Mouse (Mus musculus) CD4-positive, CD25-positive, alpha-beta regulatory T cell, adult 9 weeks (primary cell): Measurements from ENCODE around the gene Hist2h2ac. TPM values are rescaled to one million over a fixed set of nuclear protein-coding genes. Genes with fewer than 3 reads are reported as not detected.

Experiments
- polyA plus RNA-seq: library from polyadenylated mRNA; unstranded; fragments of 100-300 nt; shearing (Covaris generic); gene quantifications from one replicate; pipeline ENCODE4 v1.2.1, GENCODE M21; 2017

Hist2h2ac gene
- 4.9 TPM for polyA plus RNA-seq

DNA sequence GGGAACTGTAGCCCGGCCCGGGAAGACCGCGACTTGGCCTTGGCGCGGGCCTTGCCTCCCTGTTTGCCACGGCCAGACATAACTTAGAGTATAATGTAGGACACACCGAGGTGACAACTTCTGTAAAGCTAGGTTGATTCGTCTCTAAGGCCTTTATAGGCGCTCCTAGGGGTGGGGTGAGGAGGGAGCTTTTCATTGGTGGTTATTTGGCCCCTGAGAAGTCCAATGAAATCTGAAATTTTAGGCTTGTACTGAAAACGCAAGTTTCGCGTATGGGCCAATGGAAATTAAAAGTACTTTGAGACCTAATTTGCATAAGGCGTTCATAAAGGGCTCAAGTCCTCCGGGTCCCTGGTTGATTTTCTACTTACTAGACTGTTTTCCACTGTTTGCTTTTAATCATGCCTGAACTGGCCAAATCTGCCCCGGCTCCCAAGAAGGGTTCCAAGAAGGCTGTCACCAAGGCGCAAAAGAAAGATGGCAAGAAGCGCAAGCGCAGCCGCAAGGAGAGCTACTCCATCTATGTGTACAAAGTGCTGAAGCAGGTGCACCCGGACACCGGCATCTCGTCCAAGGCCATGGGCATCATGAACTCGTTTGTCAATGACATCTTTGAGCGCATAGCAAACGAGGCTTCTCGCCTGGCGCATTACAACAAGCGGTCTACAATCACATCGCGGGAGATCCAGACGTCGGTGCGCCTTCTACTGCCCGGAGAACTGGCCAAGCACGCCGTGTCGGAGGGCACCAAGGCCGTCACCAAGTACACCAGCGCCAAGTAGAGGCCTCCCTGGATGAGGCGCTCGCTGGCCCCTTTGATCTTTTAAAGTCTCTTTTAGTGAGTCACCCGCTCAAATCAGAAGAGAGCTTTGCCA is at the start of gene Hist2h2ac, which contains the start of gene Hist2h2be:
Hist2h2ac (minus strand) TSS at position 116 of the 875 bp plus-strand sequence.
Hist2h2be (plus strand) TSS at position 355 of the 875 bp plus-strand sequence.

DNA sequence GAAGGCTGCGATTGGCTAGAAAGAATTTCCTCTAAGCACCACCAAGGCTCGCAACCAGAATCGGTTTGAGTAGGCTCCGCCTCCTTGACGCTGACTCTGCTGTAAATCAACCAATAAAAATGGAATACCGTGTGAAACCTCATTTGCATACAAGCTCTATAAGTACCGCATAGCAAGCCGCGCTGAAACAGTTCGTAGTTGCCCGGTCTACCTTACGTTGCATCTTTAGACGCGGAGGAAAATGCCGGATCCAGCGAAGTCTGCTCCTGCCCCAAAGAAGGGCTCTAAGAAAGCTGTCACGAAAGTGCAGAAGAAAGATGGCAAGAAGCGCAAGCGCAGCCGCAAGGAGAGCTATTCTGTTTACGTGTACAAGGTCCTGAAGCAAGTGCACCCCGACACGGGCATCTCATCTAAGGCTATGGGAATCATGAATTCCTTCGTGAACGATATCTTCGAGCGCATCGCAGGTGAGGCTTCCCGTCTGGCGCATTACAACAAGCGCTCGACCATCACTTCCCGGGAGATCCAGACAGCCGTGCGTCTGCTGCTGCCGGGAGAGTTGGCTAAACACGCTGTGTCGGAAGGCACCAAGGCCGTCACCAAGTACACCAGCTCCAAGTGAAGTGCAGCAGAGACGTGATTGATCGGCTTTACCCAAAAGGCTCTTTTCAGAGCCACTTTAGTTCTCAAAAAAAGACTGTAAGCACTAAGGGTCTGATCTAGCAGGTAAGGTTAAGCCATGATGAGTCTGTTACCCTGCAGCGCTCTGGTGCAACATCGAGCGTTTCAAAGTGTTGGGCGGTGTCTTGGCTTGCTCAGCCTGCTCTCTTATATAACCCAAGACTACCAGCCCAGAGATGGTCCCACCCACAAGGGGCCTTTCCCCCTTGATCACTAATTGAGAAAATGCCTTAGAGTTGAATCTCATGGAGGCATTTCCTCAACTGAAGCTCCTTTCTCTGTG is 49.1 kb upstream of the Hist2h2ac start, which contains the start of gene Hist2h2bb:
Hist2h2bb (plus strand) TSS at position 242 of the 964 bp plus-strand sequence.

DNA sequence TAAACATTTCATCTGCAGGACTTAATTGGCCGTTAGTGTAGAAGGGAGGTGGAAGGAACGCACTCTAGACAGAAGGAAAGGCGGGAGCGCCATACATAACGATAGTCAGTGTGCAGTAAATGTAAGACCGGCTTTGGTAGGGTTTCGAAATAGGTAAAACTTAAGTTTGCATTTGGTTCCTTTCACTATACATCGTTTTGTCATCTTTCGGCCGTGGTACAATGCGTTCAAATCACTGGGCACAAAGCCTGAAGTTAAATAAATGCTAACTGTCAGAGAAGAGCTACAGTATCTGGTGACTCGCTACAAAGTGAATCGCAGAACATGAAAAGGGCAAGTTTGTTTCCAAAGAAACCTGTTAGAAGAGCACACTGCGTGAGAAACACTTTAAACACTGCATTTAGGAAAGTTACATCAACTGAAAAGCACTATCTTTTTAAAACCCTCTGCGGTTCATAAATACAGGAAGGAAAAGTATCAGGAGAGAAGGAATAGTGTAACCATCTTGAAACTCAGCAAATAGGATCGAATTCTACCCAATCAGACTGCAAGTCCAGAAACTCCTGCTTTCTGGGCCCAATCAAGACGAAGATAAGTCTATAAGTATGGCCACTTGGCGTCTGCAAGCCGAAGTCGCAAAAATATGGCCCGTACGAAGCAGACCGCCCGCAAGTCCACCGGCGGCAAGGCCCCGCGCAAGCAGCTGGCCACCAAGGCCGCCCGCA is 47.5 kb upstream of the Hist2h2ac start, which contains the start of gene Hist2h3b:
Hist2h3b (plus strand) TSS at position 604 of the 725 bp plus-strand sequence.

GRCm38 (mm10) chr3:96262979-96263550 is 42.4 kb upstream of the Hist2h2ac start, which contains the start of gene Hist2h4:
TSS of gene Hist2h4 (minus strand) at chr3:96263311.

GRCm38 (mm10) chr3:96246427-96246856 is 25.8 kb upstream of the Hist2h2ac start, which contains the start of gene Hist2h3c1:
TSS of gene Hist2h3c1 (plus strand) at chr3:96246685.

DNA sequence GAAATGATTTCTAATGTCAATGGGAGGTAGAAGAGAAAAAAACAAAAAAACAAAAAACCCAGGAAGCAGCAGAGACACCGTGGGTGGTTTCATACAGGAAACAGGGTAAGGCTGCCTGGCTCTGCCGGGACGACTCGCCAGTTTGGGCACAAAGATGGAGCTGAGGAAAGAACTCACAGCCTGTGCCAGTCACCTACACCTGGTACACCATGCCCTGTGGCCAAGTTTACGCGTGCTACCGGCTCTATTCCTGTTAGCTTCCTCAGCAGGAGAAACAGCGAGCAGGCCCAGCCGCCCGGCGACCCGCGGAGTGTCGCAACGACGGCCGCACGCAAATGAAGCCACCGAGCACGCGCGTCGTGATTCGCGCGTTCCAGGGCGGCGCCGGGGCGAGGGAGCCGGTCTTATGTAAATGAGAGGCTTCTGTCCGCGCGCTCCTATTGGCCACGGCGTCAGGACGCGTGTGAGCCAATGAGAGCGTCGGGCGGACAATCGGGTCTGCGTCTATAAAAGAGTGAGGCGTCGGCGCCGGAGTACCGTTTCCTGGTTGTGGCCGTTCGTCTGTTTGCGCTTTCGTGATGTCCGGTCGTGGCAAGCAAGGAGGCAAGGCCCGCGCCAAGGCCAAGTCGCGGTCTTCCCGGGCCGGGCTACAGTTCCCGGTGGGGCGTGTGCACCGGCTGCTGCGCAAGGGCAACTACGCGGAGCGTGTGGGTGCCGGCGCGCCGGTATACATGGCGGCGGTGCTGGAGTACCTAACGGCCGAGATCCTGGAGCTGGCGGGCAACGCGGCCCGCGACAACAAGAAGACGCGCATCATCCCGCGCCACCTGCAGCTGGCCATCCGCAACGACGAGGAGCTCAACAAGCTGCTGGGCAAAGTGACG is 24.6 kb upstream of the Hist2h2ac start, which contains the start of gene Hist2h2aa1:
Hist2h2aa1 (plus strand) TSS at position 495 of the 884 bp plus-strand sequence.

GRCm38 (mm10) chr3:96239949-96240798 is 19.5 kb upstream of the Hist2h2ac start, which contains the start of gene Hist2h2aa2:
TSS of gene Hist2h2aa2 (minus strand) at chr3:96240276.

GRCm38 (mm10) chr3:96238954-96239793 is 18.5 kb upstream of the Hist2h2ac start, which contains the start of gene Hist2h3c2:
TSS of gene Hist2h3c2 (minus strand) at chr3:96239127.

GRCm38 (mm10) chr3:96219661-96220130 is 984 bp downstream of the Hist2h2ac start, which contains the start of the genes Bola1 and Hist2h2ab:
TSS of gene Bola1 (minus strand) at chr3:96219709.
TSS of gene Hist2h2ab (plus strand) at chr3:96219865.

DNA sequence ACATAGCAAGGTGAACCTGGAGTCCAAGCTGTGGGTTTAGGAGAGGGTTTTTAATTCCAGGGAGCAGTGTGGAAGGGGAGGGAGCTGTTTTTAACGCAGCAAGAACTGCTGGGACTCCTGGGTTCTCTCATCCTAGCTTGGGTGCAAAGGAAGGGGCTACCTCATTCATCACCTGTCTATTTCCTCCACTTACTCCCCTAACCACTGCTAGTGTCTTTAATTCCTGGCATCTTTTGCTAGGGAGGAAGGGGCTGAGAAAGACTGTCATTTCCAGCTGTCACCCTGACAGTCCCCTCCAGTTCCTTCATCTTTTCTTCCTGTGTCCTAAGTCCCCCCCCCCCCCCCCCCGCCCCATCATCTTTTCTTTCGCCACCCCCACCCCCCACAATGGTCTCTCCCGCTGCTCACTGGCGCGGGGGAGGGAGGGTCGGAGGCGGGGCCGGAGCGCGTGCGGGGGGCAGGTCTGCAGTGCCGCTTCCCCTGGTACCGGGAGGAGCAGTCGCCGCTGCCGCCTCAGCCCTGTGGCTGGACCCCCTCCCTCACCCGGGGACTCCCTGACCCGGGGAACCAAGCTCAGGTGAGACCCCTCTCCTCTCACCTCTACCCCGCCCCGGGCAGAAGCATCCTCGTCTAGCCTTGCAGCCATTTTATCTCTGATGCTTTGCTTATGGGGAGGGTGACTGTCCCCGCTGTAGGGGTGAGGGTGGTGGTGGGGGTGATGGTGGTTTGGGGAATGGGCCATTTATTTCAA is 39.8 kb downstream of the Hist2h2ac start, which contains the start of gene Sv2a:
Sv2a (plus strand) TSS at position 425 of the 751 bp plus-strand sequence.

GRCm38 (mm10) chr3:96172197-96173178 is 48.2 kb downstream of the Hist2h2ac start, which contains the start of gene Sf3b4:
TSS of gene Sf3b4 (plus strand) at chr3:96172332.

